Mouse (Mus musculus) kidney, adult 9 months (tissue): ENCODE measurements around the gene Gpr132.
"Not testable (repeated sequence)": the region's sequence is repeated elsewhere in the genome, so short reads cannot be mapped to it uniquely, and the experiment has no call there.

Experiments
- DNase-seq: peaks from one replicate; pipeline ENCODE4 v3.0.0; 2022

Gene Gpr132

GRCm38 (mm10) chr12:112850344-112850743 is 17.7 kb downstream of the Gpr132 start:
- DNase-seq = no peak

- DNase-seq = no peak
Measured at GRCm38 (mm10) chr12:112849235-112850022, 18.6 kb downstream of the Gpr132 start.

GRCm38 (mm10) chr12:112847880-112848279 is 20.1 kb downstream of the Gpr132 start:
- DNase-seq = no peak

- DNase-seq = peak; percentile 89
Measured at GRCm38 (mm10) chr12:112843803-112844202, 24.2 kb downstream of the Gpr132 start.

GRCm38 (mm10) chr12:112842128-112842527 is 25.9 kb downstream of the Gpr132 start:
- DNase-seq = not testable (repeated sequence)

- not testable (repeated sequence) for DNase-seq
Measured at GRCm38 (mm10) chr12:112841338-112841892, 26.6 kb downstream of the Gpr132 start.

GRCm38 (mm10) chr12:112840209-112841086 is 27.6 kb downstream of the Gpr132 start:
- DNase-seq = no peak

GRCm38 (mm10) chr12:112835046-112835445 is 33.0 kb downstream of the Gpr132 start:
- no peak for DNase-seq

GRCm38 (mm10) chr12:112833527-112833926 is 34.5 kb downstream of the Gpr132 start:
- DNase-seq = no peak

GRCm38 (mm10) chr12:112832411-112832810 is 35.6 kb downstream of the Gpr132 start:
- no peak for DNase-seq

GRCm38 (mm10) chr12:112830570-112830969 is 37.5 kb downstream of the Gpr132 start:
- no peak for DNase-seq

- no peak for DNase-seq
Measured at GRCm38 (mm10) chr12:112830141-112830540, 37.9 kb downstream of the Gpr132 start.

GRCm38 (mm10) chr12:112829244-112829864 is 38.7 kb downstream of the Gpr132 start, which contains the start of gene Cdca4:
Cdca4 (minus strand) TSS chr12:112829423.
- peak; percentile 97 for DNase-seq

GRCm38 (mm10) chr12:112828501-112829243 is 39.4 kb downstream of the Gpr132 start:
- DNase-seq = no peak

- no peak for DNase-seq
Measured at GRCm38 (mm10) chr12:112825901-112826300, 42.1 kb downstream of the Gpr132 start.

GRCm38 (mm10) chr12:112823221-112823620 is 44.8 kb downstream of the Gpr132 start:
- no peak for DNase-seq

GRCm38 (mm10) chr12:112822676-112823075 is 45.4 kb downstream of the Gpr132 start:
- DNase-seq = no peak

GRCm38 (mm10) chr12:112821974-112822373 is 46.1 kb downstream of the Gpr132 start:
- no peak for DNase-seq

- DNase-seq = no peak
Measured at GRCm38 (mm10) chr12:112821216-112821615, 46.8 kb downstream of the Gpr132 start.

- no peak for DNase-seq
Measured at GRCm38 (mm10) chr12:112820401-112820999, 47.5 kb downstream of the Gpr132 start.

- DNase-seq = peak; percentile 83
Measured at GRCm38 (mm10) chr12:112819057-112819662, 48.9 kb downstream of the Gpr132 start.
